Mouse (Mus musculus) erythroid progenitor cell, adult 5-6 weeks (primary cell): Measurements from ENCODE around the gene Szrd1. TPM values are rescaled to one million over a fixed set of nuclear protein-coding genes. Genes with fewer than 3 reads are reported as not detected.

ENCODE experiments used
- ATAC-seq: replicated peaks from 2 replicates; pipeline ENCODE4 v1.8.0; 2016; ENCODE audit warnings: moderate number of reproducible peaks, mild to moderate bottlenecking, moderate TSS enrichment, inconsistent platforms; ENCODE audit not compliant: poor library complexity, low FRiP score, severe bottlenecking
- total RNA-seq, 2 experiments: library from RNA; stranded (forward) in 1 of 2; stranded (reverse) in 1 of 2; fragments of 150-400 nt in 1 of 2; fragments of 186-747, 209-891 nt in 1 of 2; gene quantifications; 2 replicates each; pipeline versions ENCODE4 v1.2.3 to v1.2.4; 2015 to 2017; ENCODE audit warnings: low replicate concordance in 2 of 2

Gene Szrd1
- total RNA-seq, 2 experiments from 2014 or later, result 19.3 to 20.2 TPM

DNA sequence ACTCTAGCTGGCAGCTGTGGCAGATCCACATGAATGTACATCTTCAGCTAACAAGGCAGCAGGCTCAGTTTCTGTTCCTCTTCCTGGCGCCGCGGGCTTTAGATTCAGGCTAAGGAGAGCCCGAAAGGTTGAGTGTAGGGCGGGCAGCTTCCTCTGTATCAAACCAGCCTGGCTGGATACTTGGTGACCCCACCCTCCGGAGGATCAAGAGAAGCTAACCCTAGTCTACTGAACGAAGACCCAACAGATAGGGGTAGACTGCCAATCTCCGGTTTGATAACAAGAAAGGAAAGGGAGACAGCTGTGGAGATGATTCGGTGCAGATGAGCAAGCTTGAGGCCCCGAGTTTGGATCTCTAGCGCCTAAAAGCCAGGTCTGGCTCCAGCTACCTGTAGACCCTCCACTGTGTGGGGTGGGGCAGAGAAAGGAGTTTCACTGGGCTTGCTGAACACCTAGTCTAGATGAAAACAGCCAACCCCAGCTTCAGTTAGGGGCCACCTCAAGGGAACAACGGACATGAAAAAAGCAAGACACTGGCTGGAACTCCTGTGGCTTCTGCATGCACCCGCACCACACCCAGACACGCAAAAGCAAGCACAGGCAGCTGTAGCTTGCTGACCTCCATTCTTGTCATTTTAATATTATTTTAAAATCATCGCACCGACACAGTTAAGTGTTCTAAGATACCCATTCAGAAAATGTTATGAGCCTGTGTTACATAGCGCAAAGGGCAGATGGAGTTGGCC, 62.6 kb downstream of the Szrd1 start:
- peak; percentile 65 for ATAC-seq

DNA sequence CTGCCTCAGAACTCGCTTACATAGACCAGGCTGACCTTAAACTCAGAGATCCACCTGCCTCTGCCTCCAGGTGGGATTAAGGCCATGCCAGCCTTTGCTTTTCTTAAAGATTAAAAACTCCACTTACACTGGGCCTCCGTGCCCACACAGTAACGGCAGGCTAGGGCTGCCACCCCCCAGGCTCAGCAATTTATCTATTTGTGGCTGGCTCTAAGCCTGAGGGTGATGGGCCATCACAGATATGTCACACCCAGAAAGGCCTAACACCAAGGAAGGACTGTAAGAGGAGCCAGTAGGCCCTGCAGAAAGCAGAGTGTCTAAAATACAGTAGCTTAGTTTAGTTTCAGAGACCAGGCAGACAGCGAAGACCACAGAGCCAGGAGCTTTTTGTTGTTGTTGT, 65.5 kb downstream of the Szrd1 start:
- ATAC-seq, result 0 out of 2 replicates have a peak, but pooled peaks have one; percentile 20

DNA sequence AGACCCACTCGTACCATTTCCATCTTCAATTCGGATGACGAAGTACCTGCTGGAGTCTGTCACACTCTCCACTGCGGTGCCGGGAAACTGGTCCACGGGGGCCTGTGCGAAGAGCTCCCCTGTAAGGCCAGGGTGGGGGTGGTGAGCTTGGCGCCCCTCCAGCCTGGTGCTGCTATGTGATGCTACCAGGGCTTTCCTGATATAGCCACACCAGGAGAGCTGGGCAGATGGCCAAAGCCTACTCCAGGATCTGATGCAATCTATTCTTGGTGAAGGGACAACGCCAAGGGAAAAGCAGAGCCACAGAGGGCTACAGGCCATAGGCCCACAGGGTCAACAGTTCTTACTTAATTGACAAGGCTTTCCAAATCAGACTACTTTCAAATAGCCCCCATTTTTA, 65.9 kb downstream of the Szrd1 start:
- no peak for ATAC-seq

DNA sequence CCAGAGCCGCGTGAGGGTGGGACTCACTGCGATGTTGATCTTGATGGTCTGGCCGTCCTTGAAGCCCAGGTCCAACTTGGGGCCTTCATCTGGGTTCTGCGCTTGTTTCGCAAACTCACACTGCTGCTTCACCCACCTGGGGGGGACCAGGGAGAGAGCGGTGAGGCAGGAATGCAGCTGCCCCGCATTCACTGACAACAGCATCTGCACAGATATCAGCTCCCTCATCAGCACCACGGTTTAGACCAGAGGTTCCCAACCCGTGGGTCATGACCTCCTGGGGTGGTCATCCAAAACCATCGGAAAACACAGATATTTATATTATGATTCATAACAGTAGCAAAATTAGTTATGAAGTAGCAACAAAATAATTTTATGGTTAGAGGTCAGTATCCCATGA, 67.1 kb downstream of the Szrd1 start:
- ATAC-seq, result no peak

DNA sequence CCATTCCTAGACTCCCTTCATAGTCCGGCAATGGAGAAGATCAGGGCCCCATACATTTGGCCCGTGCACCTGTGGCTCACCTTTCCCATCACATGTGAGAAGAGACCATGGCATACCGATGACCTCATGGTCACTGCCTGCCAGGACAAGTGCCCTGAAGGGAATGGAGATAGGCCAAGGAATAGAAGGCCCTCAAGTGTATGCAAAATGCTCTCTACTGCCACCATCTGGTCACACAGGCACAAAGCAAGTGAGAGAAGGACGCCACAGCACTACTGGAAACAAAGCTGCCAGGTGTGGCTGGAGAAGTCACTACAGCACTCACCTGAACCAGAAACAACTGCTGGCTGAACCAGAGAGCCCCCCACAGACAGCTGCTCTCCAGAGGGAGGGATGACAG, 69.8 kb downstream of the Szrd1 start:
- peak; percentile 41 for ATAC-seq

DNA sequence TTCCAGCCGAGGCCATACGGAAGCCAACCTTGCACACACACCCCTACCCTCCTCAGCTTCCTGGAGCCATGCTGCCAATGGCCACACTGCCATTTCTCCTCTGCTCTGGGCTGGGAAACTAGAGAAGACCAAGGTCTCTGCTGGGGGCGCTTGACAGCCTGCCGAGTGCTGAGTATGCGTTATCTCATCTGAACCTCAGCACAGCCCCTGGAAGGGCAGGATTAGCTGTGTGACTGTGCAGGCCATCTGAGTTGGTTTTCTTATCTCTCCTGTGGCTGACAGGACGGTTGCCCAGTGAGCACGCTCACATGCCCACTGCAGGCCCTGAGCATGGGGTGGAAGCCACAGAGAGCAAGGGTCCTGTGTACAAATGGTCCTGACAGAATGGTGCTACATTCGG, 70.9 kb downstream of the Szrd1 start:
- ATAC-seq, result peak; percentile 39; the same call in 1 of the 2 replicates

DNA sequence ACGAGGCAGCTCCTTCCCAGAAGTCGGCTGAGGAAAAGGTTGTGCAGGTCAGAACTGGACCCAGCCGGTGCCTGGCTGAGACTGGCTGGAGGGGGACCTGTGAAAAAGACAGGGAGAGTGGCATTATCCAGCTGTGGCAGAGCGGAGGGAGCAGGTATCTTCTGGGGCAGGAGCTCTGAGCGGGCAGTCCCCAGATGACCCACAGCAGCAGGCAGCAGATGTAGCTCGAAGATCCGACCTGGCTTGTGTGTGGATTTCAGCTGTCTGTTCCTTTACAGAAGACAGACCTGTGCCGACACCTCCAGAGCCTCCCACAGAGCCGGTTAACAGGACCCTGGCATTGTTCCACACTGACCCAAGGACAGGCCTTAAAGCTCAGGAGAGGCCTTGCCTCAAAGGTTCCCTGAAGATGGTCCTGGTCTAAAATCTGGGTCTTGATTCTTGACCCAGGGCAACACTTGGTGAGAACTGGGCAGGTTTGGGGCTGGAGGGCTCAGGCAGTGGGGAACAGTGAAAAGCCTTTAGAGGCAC, 72.0 kb downstream of the Szrd1 start:
- no peak for ATAC-seq

DNA sequence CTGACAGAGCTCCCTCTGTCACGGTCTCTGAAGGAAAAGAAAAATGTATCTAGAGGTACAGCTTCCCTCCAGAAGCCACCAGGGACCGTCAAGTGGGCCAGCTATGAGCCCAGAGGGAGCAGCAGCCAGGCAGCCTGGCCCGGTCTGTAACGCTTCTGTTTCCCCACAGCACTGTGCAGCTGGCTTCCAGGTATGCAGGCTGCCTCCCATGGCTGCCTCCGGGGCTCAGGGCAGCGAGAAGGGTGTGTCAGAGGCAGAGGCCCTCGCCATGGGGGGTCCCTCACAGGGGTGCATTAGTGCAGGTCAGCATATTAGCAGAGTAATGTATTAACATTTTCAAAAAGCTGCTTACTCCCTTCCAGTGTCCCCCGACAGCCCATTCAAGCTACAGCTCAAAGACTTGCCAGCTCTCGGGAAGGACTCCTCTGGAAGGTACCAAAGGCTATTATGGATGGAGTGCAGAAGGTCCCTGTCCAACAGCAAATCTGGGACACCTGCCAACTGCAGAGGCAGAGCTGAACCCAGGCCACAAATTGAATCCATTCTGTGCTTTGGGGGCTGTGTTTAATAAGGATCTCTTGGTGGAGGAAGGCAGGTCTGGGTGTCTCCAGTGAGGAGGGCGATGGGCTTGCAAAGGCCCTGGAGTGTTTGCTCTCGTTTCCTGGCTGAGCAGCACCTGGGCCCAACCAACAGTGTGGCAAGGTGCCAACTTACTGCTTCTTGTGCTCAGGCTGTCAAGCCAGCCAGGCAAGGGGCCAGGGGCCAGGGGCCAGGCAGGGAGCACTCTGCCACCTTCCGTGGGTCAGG, 72.7 kb downstream of the Szrd1 start:
- no peak for ATAC-seq

DNA sequence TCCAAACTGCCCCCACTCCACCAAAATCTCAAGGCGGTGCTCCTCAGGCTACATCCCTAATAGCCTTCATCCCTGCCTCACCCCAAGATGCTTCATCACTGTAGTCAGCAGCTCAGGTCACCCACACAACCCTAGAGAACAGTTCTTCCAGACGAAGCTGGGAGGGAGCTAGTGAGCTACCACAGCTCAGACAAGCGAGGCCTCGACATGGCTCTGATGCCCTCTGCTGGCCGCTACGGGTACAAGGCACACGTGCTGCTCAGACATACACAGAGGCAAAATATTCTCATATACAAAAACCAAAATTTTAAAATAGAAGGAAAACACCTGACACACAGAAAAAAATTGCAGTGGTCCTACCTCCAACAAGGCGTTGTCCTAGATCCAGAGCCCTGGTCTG, 74.5 kb downstream of the Szrd1 start:
- ATAC-seq, result peak; percentile 57

DNA sequence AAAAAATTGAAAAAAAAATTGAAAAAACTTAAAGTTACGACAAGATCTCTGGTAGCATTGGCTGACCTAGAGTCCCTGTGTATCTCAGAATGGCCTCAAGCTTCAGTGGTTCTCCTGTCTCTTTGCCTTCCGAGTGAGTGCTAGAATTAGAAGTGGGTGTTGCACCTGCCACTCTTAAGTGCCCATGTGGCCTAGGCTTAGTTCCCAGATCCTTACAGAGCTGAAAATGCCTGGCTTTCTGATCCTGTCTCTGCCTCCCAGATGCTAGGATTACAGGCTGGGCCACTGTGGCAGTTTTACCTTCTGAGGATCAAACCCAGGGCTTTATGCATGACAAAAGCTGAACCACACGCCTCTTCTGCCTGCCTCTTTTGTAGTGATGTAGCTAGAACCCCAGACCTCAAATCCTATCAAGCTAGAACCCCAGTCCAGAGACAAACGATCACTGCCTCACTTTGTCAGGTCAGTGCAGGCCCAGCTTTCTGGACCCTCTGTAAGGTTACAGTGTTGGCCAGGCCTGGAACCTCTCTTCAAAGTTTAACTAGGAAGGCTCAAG, 75.4 kb downstream of the Szrd1 start:
- no peak for ATAC-seq

Other genes starting within 250 kb of the Szrd1 start
- 1.1 and 3.4 TPM in 2 replicates for gene Padi2, start 233.4 kb downstream of the Szrd1 start, total RNA-seq (2015; ENCODE audit: low replicate concordance)
- 1.3 and 3.5 TPM in 2 replicates for gene Padi2, start 233.4 kb downstream of the Szrd1 start, total RNA-seq (2017; ENCODE audit: low replicate concordance)
- gene Sdhb, start 178.6 kb downstream of the Szrd1 start, total RNA-seq (2015; ENCODE audit: low replicate concordance), result 44.3 and 52.0 TPM in 2 replicates
- 21.6 and 53.0 TPM in 2 replicates for gene Sdhb, start 178.6 kb downstream of the Szrd1 start, total RNA-seq (2017; ENCODE audit: low replicate concordance)
- gene Atp13a2, start 152.9 kb downstream of the Szrd1 start, total RNA-seq (2015; ENCODE audit: low replicate concordance), result 4.2 and 10.8 TPM in 2 replicates
- 6.0 and 18.0 TPM in 2 replicates for gene Atp13a2, start 152.9 kb downstream of the Szrd1 start, total RNA-seq (2017; ENCODE audit: low replicate concordance)
- gene Mfap2, start 129.4 kb downstream of the Szrd1 start, total RNA-seq (2015; ENCODE audit: low replicate concordance), result not detected in 2 replicates
- gene Mfap2, start 129.4 kb downstream of the Szrd1 start, total RNA-seq (2017; ENCODE audit: low replicate concordance), result not detected in 2 replicates
- 0.36 TPM in 1 of 2 replicates, not detected in the other for gene Crocc, start 79.2 kb downstream of the Szrd1 start, total RNA-seq (2015; ENCODE audit: low replicate concordance)
- 1.4 TPM in 1 of 2 replicates, not detected in the other for gene Crocc, start 79.2 kb downstream of the Szrd1 start, total RNA-seq (2017; ENCODE audit: low replicate concordance)
- gene Necap2, start 61.4 kb downstream of the Szrd1 start, total RNA-seq (2015; ENCODE audit: low replicate concordance), result 51.1 and 67.4 TPM in 2 replicates
- gene Necap2, start 61.4 kb downstream of the Szrd1 start, total RNA-seq (2017; ENCODE audit: low replicate concordance), result 45.2 and 108 TPM in 2 replicates
- gene Spata21, start 51.4 kb downstream of the Szrd1 start, total RNA-seq (2015; ENCODE audit: low replicate concordance), result not detected in 2 replicates
- not detected in 2 replicates for gene Spata21, start 51.4 kb downstream of the Szrd1 start, total RNA-seq (2017; ENCODE audit: low replicate concordance)
- 37.5 and 43.6 TPM in 2 replicates for gene Fbxo42, start 8.1 kb upstream of the Szrd1 start, total RNA-seq (2015; ENCODE audit: low replicate concordance)
- gene Fbxo42, start 8.1 kb upstream of the Szrd1 start, total RNA-seq (2017; ENCODE audit: low replicate concordance), result 37.2 and 39.9 TPM in 2 replicates
- not detected in 2 replicates for gene Rsg1, start 74.2 kb upstream of the Szrd1 start, total RNA-seq (2015; ENCODE audit: low replicate concordance)
- gene Rsg1, start 74.2 kb upstream of the Szrd1 start, total RNA-seq (2017; ENCODE audit: low replicate concordance), result not detected in 2 replicates
- gene Arhgef19, start 99.7 kb upstream of the Szrd1 start, total RNA-seq (2015; ENCODE audit: low replicate concordance), result not detected in 2 replicates
- gene Arhgef19, start 99.7 kb upstream of the Szrd1 start, total RNA-seq (2017; ENCODE audit: low replicate concordance), result not detected in 2 replicates
- gene Epha2, start 161.5 kb upstream of the Szrd1 start, total RNA-seq (2015; ENCODE audit: low replicate concordance), result 1.3 TPM in 1 of 2 replicates, not detected in the other
- 0.39 TPM in 1 of 2 replicates, not detected in the other for gene Epha2, start 161.5 kb upstream of the Szrd1 start, total RNA-seq (2017; ENCODE audit: low replicate concordance)
- gene Fam131c, start 228.4 kb upstream of the Szrd1 start, total RNA-seq (2015; ENCODE audit: low replicate concordance), result not detected in 2 replicates
- not detected in 2 replicates for gene Fam131c, start 228.4 kb upstream of the Szrd1 start, total RNA-seq (2017; ENCODE audit: low replicate concordance)